Mouse (Mus musculus) MEL (cell line): ENCODE measurements around the gene Defb20. TPM values are rescaled to one million over a fixed set of nuclear protein-coding genes. Genes with fewer than 3 reads are reported as not detected.

ENCODE experiments used
- DNase-seq: peaks from one replicate; pipeline ENCODE4 v3.0.0; 2011; ENCODE audit warnings: low read depth, low spot score
- H3K27ac ChIP-seq: 2 replicates; pipeline ENCODE4 v1.5.1; 2012; ENCODE audit warnings: low read depth, mild to moderate bottlenecking, control low read depth, low read length, moderate library complexity; ENCODE audit not compliant: control insufficient read depth
- H3K27me3 ChIP-seq, 2 experiments: fragments of 150-350 bp in 1 of 2; sonication (generic) in 1 of 2; 2 replicates each; pipeline ENCODE4 v1.6.1; 2012; ENCODE audit warnings: low read length in 2 of 2, mild to moderate bottlenecking in 2 of 2, improper control_type of control experiment in 1 of 2, moderate library complexity in 1 of 2; ENCODE audit not compliant: insufficient read depth in 2 of 2, control insufficient read depth in 1 of 2
- H3K36me3 ChIP-seq, 2 experiments: 2 replicates each; pipeline ENCODE4 v1.6.1; 2012 to 2014; ENCODE audit warnings: low read length in 2 of 2, improper control_type of control experiment in 1 of 2, inconsistent platforms in 1 of 2, mild to moderate bottlenecking in 1 of 2; ENCODE audit not compliant: insufficient read depth in 2 of 2, control insufficient read depth in 1 of 2
- H3K4me1 ChIP-seq, 2 experiments: fragments of 150-350 bp in 1 of 2; sonication (generic) in 1 of 2; 2 replicates each; pipeline ENCODE4 v1.6.1; 2012; ENCODE audit warnings: low read length in 2 of 2, improper control_type of control experiment in 1 of 2, mild to moderate bottlenecking in 1 of 2; ENCODE audit not compliant: insufficient read depth in 2 of 2, control insufficient read depth in 1 of 2
- H3K4me3 ChIP-seq, 2 experiments: fragments of 150-350 bp in 1 of 2; sonication (generic) in 1 of 2; 2 replicates each; pipeline ENCODE4 v1.5.1; 2012; ENCODE audit warnings: low read depth in 2 of 2, low read length in 2 of 2, mild to moderate bottlenecking in 2 of 2, moderate library complexity in 2 of 2, control low read depth in 1 of 2, improper control_type of control experiment in 1 of 2; ENCODE audit not compliant: control insufficient read depth in 1 of 2, insufficient read depth in 1 of 2
- H3K79me2 ChIP-seq: 2 replicates; pipeline ENCODE4 v1.6.1; 2012; ENCODE audit warnings: mild to moderate bottlenecking, low read length, moderate library complexity; ENCODE audit not compliant: control insufficient read depth, poor library complexity, insufficient read depth
- H3K9ac ChIP-seq: 2 replicates; pipeline ENCODE4 v1.6.1; 2012; ENCODE audit warnings: low read depth, mild to moderate bottlenecking, control low read depth, low read length, moderate library complexity; ENCODE audit not compliant: control insufficient read depth, poor library complexity, severe bottlenecking
- H3K9me3 ChIP-seq: fragments of 150-350 bp; sonication (generic); replicated peaks from 2 replicates; pipeline ENCODE4 v1.6.1; 2012; ENCODE audit warnings: mild to moderate bottlenecking, low read length, improper control_type of control experiment, moderate library complexity; ENCODE audit not compliant: insufficient read depth
- CTCF ChIP-seq, 3 experiments: IDR thresholded peaks in 2 of 3; conservative IDR thresholded peaks in 1 of 3; 2 replicates each; pipeline ENCODE4 v1.5.1; 2011 to 2012; ENCODE audit warnings: low read length in 3 of 3, low read depth in 2 of 3, mild to moderate bottlenecking in 2 of 3, improper control_type of control experiment in 1 of 3, inconsistent platforms in 1 of 3, mixed read lengths in 1 of 3, moderate library complexity in 1 of 3; ENCODE audit not compliant: control insufficient read depth in 1 of 3, insufficient read depth in 1 of 3, poor library complexity in 1 of 3, severe bottlenecking in 1 of 3
- ELF1 ChIP-seq: IDR thresholded peaks from 2 replicates; pipeline ENCODE4 v1.6.1; 2014; ENCODE audit warnings: low read depth, mild to moderate bottlenecking, inconsistent platforms, low read length, improper control_type of control experiment, moderate library complexity
- EP300 ChIP-seq, 2 experiments: IDR thresholded peaks; 2 replicates each; pipeline ENCODE4 v1.6.1; 2011; ENCODE audit warnings: improper control_type of control experiment in 2 of 2, low read length in 2 of 2, low read depth in 1 of 2, mild to moderate bottlenecking in 1 of 2
- ETS1 ChIP-seq: IDR thresholded peaks from 2 replicates; pipeline ENCODE4 v1.6.1; 2012; ENCODE audit warnings: low read depth, mild to moderate bottlenecking, inconsistent platforms, low read length, improper control_type of control experiment, moderate library complexity
- GATA1 ChIP-seq: IDR thresholded peaks from 2 replicates; pipeline ENCODE4 v1.6.1; 2011; ENCODE audit warnings: low read depth, low read length, improper control_type of control experiment
- MAX ChIP-seq: IDR thresholded peaks from 2 replicates; pipeline ENCODE4 v1.6.1; 2011; ENCODE audit warnings: low read length, improper control_type of control experiment
- MAZ ChIP-seq: IDR thresholded peaks from 2 replicates; pipeline ENCODE4 v1.6.1; 2012; ENCODE audit warnings: low read depth, mild to moderate bottlenecking, inconsistent platforms, low read length, improper control_type of control experiment
- MEF2A ChIP-seq: IDR thresholded peaks from 2 replicates; pipeline ENCODE4 v1.6.1; 2014; ENCODE audit warnings: low read depth, mild to moderate bottlenecking, inconsistent platforms, low read length, improper control_type of control experiment; ENCODE audit not compliant: poor library complexity, insufficient replicate concordance, severe bottlenecking; ENCODE audit errors: extremely low read depth
- POLR2AphosphoS2 ChIP-seq: IDR thresholded peaks from 2 replicates; pipeline ENCODE4 v1.6.1; 2011; ENCODE audit warnings: low read length, improper control_type of control experiment
- POLR2AphosphoS5 ChIP-seq: IDR thresholded peaks from 2 replicates; pipeline ENCODE4 v1.6.1; 2012; ENCODE audit warnings: low read depth, borderline replicate concordance, mild to moderate bottlenecking, inconsistent platforms, low read length, moderate library complexity, mixed read lengths
- RAD21 ChIP-seq: IDR thresholded peaks from 2 replicates; pipeline ENCODE4 v1.6.1; 2011; ENCODE audit warnings: mild to moderate bottlenecking, low read depth, low read length, improper control_type of control experiment
- SIN3A ChIP-seq: IDR thresholded peaks from 2 replicates; pipeline ENCODE4 v1.6.1; 2012; ENCODE audit warnings: low read length, improper control_type of control experiment, inconsistent platforms
- TBP ChIP-seq: IDR thresholded peaks from 2 replicates; pipeline ENCODE4 v1.8.0; 2011; ENCODE audit warnings: low read depth, low read length, improper control_type of control experiment
- UBTF ChIP-seq: IDR thresholded peaks from 2 replicates; pipeline ENCODE4 v1.6.1; 2012; ENCODE audit warnings: low read depth, mild to moderate bottlenecking, inconsistent platforms, low read length, improper control_type of control experiment, moderate library complexity, borderline replicate concordance; ENCODE audit not compliant: insufficient read depth
- USF1 ChIP-seq: IDR thresholded peaks from 2 replicates; pipeline ENCODE4 v1.6.1; 2014; ENCODE audit warnings: low read depth, mild to moderate bottlenecking, inconsistent platforms, low read length, improper control_type of control experiment, moderate library complexity
- USF2 ChIP-seq, 2 experiments: IDR thresholded peaks; 2 replicates each; pipeline ENCODE4 v1.6.1; 2011 to 2012; ENCODE audit warnings: improper control_type of control experiment in 2 of 2, low read length in 2 of 2, borderline replicate concordance in 1 of 2, inconsistent platforms in 1 of 2, low read depth in 1 of 2, mild to moderate bottlenecking in 1 of 2; ENCODE audit not compliant: insufficient read depth in 1 of 2
- ZMIZ1 ChIP-seq: IDR thresholded peaks from 2 replicates; pipeline ENCODE4 v1.6.1; 2012; ENCODE audit warnings: low read depth, mild to moderate bottlenecking, inconsistent platforms, low read length, improper control_type of control experiment, moderate library complexity
- ZNF384 ChIP-seq: IDR thresholded peaks from 2 replicates; pipeline ENCODE4 v1.6.1; 2012; ENCODE audit warnings: low read depth, mild to moderate bottlenecking, inconsistent platforms, low read length, improper control_type of control experiment
- polyA plus RNA-seq, 2 experiments: library from polyadenylated mRNA; stranded (reverse) in 1 of 2; unstranded in 1 of 2; fragments of >175 nt in 1 of 2; fragments of >200 nt in 1 of 2; gene quantifications; 2 replicates each; pipeline versions ENCODE4 v1.2.1 to v1.2.4; 2012; ENCODE audit warnings: low replicate concordance in 2 of 2, low read depth in 1 of 2; ENCODE audit not compliant: insufficient read length in 2 of 2, insufficient read depth in 1 of 2, missing spikeins in 1 of 2
- total RNA-seq: library from RNA; depleted of rRNA; stranded (reverse); fragments of 300-350 nt; gene quantifications from 2 replicates; pipeline ENCODE4 v1.2.3, GENCODE M21; 2012

Defb20 gene
- total and polyA plus RNA-seq, 3 experiments = not detected

DNA sequence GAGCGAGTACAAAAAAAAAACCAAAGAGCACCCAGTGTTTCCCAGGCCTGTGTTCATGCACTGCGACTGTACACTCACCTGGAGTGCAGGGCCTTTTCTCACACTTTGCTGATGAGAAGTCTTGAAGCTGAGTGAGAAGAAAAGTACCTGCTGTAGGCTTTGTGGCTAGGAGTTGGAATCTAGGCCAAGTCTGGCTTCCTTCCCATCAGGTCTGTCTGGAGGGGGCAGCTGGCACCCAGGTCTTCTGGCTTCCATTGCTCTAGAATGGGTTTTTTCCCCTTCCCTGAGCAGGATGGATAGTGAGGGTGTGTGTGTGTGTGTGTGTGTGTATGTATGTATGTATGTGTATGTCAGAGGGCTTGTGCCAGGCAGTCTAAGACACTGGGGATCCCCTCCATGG is 37.0 kb upstream of the Defb20 start:
- no peak for TF ChIP-seq ELF1
- Histone ChIP-seq H3K4me3 (no peak overlapping the region), H3K79me2 (no peaks in the 10 kb centered on the region), H3K9ac (no peak overlapping the region), H3K9me3 (no peaks in the 10 kb centered on the region), H3K27ac (no peak overlapping the region), H3K27me3 (no peaks in the 10 kb centered on the region; a peak in 1 of 4 replicates), H3K36me3 (peaks cover 0 to 2% of the 10 kb centered on the region in 2 experiments; a peak in 2 of 4 replicates), H3K4me1 (peaks cover 6 to 12% of the 10 kb centered on the region in 2 experiments; a peak in 2 of 4 replicates)
- no peak for DNase-seq

DNA sequence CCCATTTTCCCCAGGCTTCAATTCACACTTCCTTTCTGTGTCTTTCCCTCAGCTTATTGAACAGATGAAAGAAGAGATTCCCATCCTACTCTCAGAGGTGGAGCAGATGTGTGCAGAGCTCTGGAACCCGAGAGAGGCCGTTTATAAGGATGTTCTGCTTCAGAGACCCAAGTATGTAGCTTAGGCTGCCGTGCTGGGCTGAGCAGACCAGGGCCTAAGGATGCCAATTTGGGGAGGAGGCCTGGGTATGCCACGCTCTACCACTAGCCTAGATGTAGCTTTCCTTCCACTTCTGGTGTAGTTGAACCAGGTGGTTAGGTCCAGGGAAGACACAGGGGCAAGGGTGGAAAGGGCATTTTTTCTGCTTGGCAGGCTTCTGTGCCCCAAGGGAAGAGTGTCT is 34.5 kb upstream of the Defb20 start:
- no peak for DNase-seq
- TF ChIP-seq USF1 = no peak
- peaks cover 1 to 18% of the 10 kb centered on the region in 2 experiments; a peak in 3 of 4 replicates for H3K4me1 ChIP-seq
- no peak overlapping the region for H3K9ac ChIP-seq
- no peaks in the 10 kb centered on the region for H3K79me2 ChIP-seq
- no peak overlapping the region for H3K27ac ChIP-seq
- H3K4me3 ChIP-seq = no peak overlapping the region
- no peaks in the 10 kb centered on the region for H3K27me3 ChIP-seq
- no peaks in the 10 kb centered on the region for H3K9me3 ChIP-seq
- H3K36me3 ChIP-seq = peaks cover 0 to 6% of the 10 kb centered on the region in 2 experiments; a peak in 2 of 4 replicates

DNA sequence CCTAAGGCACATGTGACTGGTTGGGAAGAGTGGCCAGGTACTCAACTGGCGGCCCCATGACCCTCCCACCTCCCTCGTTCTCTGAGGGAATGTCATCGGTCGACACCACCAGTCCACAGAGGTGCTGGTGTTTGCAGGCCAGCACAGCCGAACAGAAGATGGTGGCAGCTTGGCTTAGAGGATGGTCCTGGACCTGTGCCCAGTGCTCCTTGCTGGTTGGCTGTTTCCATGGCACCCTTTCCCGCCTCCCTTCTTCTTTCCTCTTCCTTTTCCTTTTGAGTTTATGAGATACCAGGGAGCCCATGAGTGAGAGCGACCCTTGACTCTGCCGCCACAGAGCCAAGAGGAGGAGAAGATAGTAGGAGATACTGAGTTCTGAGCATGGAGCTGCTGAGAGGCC is 33.6 kb upstream of the Defb20 start:
- TF ChIP-seq CTCF (IDR thresholded peaks at IDR 0.05 in 2 of 3, conservative IDR thresholded peaks at IDR 0.05 in 1 of 3; ENCODE audit: control insufficient read depth in 1 of 3, insufficient read depth in 1 of 3, low read depth in 2 of 3, low read length in 3 of 3, poor library complexity in 1 of 3, severe bottlenecking in 1 of 3) = no peak
- no peak for TF ChIP-seq POLR2AphosphoS5
- TF ChIP-seq MEF2A = no peak
- TF ChIP-seq POLR2AphosphoS2 = no peak
- TF ChIP-seq MAX = no peak
- TF ChIP-seq ZMIZ1 = no peak
- no peak for DNase-seq
- Histone ChIP-seq H3K27ac (no peak overlapping the region), H3K4me3 (no peak overlapping the region), H3K4me1 (peaks cover 2 to 14% of the 10 kb centered on the region in 2 experiments; a peak in 3 of 4 replicates), H3K9ac (no peak overlapping the region), H3K27me3 (no peaks in the 10 kb centered on the region), H3K36me3 (peaks cover 0 to 6% of the 10 kb centered on the region in 2 experiments; a peak in 2 of 4 replicates), H3K9me3 (no peaks in the 10 kb centered on the region), H3K79me2 (no peaks in the 10 kb centered on the region)

DNA sequence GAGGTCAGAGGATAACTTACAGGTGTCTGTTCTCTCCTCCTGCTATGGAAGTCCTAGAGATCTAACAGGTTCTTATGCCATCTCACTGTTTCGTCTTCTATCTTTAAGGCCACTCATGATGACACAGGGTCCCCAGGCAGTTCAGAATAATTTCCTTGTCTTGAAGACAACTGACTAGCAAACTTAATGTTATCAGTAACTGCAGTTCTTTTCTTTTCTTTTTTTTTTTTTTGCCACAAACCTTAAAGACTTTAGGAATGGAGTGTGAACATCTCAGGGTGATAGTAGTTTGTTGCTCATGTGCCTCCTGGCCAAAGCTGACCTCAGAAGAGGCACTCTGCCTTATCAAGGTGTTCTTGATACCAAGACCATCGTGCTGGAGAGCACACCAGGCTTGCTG is 30.2 kb upstream of the Defb20 start:
- DNase-seq = peak; percentile 71
- TF ChIP-seq UBTF (no peak), GATA1 (peak; percentile 50), ZNF384 (peak; percentile 93), RAD21 (no peak), SIN3A (0 out of 2 replicates have a peak, but pooled peaks have one; percentile 8), MAZ (no peak), TBP (0 out of 2 replicates have a peak, but pooled peaks have one; percentile 18), ETS1 (peak; percentile 36; the same call in 1 of the 2 replicates), USF2 (IDR thresholded peaks at IDR 0.05; ENCODE audit: borderline replicate concordance in 1 of 2, insufficient read depth in 1 of 2, low read depth in 1 of 2, low read length in 2 of 2) (no peak), EP300 (IDR thresholded peaks at IDR 0.05; ENCODE audit: low read depth in 1 of 2, low read length in 2 of 2) (peak; percentile 59 to 61)
- peaks cover 2 to 14% of the 10 kb centered on the region in 2 experiments; a peak in 3 of 4 replicates for H3K4me1 ChIP-seq
- H3K27me3 ChIP-seq = no peaks in the 10 kb centered on the region
- peaks cover 0 to 6% of the 10 kb centered on the region in 2 experiments; a peak in 2 of 4 replicates for H3K36me3 ChIP-seq
- H3K9me3 ChIP-seq = no peaks in the 10 kb centered on the region
- no peak overlapping the region for H3K9ac ChIP-seq
- peak overlapping the region; percentile 54 for H3K27ac ChIP-seq
- H3K79me2 ChIP-seq = no peaks in the 10 kb centered on the region
- no peak overlapping the region for H3K4me3 ChIP-seq
